Mouse (Mus musculus) liver, embryonic 14.5 days (tissue): ENCODE measurements around the gene Gtf2f2. TPM values are rescaled to one million over a fixed set of nuclear protein-coding genes. Genes with fewer than 3 reads are reported as not detected.

Experiments used
- ATAC-seq: fragments of 200-750 bp; cut with Nextera tagmentation; 2 replicates; pipeline ENCODE4 v1.8.0; 2017; ENCODE audit warnings: moderate number of reproducible peaks, mild to moderate bottlenecking, moderate library complexity; ENCODE audit not compliant: insufficient read depth
- DNase-seq, 3 experiments: peaks; one replicate each; pipeline ENCODE4 v3.0.0-alpha.2; 2012 to 2013; ENCODE audit warnings: low read depth in 3 of 3, low spot score in 3 of 3
- H3K27ac ChIP-seq: fragments of 300-500 bp; sonication (generic); 2 replicates; pipeline ENCODE4 v1.5.1; 2014; ENCODE audit warnings: moderate library complexity, mild to moderate bottlenecking, control low read depth, inconsistent platforms
- H3K27me3 ChIP-seq: fragments of 300-500 bp; sonication (generic); 2 replicates; pipeline ENCODE4 v1.6.1; 2014; ENCODE audit warnings: mild to moderate bottlenecking, low read length, moderate library complexity; ENCODE audit not compliant: control insufficient read depth, insufficient read depth
- H3K36me3 ChIP-seq: fragments of 300-500 bp; sonication (generic); replicated peaks from 2 replicates; pipeline ENCODE4 v1.6.1; 2014; ENCODE audit warnings: low read depth; ENCODE audit not compliant: control insufficient read depth, insufficient read depth
- H3K4me1 ChIP-seq, 2 experiments: fragments of 200-500 bp in 1 of 2; fragments of 300-500 bp in 1 of 2; sonication (generic) in 1 of 2; replicated peaks; 2 replicates each; pipeline ENCODE4 v1.6.1; 2012 to 2014; ENCODE audit warnings: antibody characterized with exemption in 1 of 2, inconsistent platforms in 1 of 2, low read length in 1 of 2; ENCODE audit not compliant: control insufficient read depth in 2 of 2, insufficient read depth in 2 of 2
- H3K4me2 ChIP-seq: fragments of 300-500 bp; sonication (generic); 2 replicates; pipeline ENCODE4 v1.6.1; 2014; ENCODE audit warnings: low read depth, mild to moderate bottlenecking, control low read depth, moderate library complexity
- H3K4me3 ChIP-seq, 2 experiments: fragments of 200-500 bp in 1 of 2; fragments of 300-500 bp in 1 of 2; sonication (generic) in 1 of 2; 2 replicates each; pipeline ENCODE4 v1.5.1; 2012 to 2014; ENCODE audit warnings: low read depth in 2 of 2, low read length in 2 of 2, mild to moderate bottlenecking in 2 of 2, control low read depth in 1 of 2, inconsistent platforms in 1 of 2, moderate library complexity in 1 of 2; ENCODE audit not compliant: insufficient read depth in 1 of 2
- H3K9ac ChIP-seq: fragments of 300-500 bp; sonication (generic); replicated peaks from 2 replicates; pipeline ENCODE4 v1.6.1; 2014; ENCODE audit warnings: mild to moderate bottlenecking, control low read depth, moderate library complexity
- H3K9me3 ChIP-seq: fragments of 300-500 bp; sonication (generic); 2 replicates; pipeline ENCODE4 v1.6.1; 2016; ENCODE audit warnings: low read length, mixed read lengths; ENCODE audit not compliant: control insufficient read depth
- CTCF ChIP-seq: IDR thresholded peaks from 2 replicates; pipeline ENCODE4 v1.5.1; 2016; ENCODE audit warnings: antibody characterized with exemption, low read depth, control low read depth
- EP300 ChIP-seq: IDR thresholded peaks from 2 replicates; pipeline ENCODE4 v1.6.1; 2016; ENCODE audit warnings: antibody characterized with exemption, low read depth
- WGBS: fragments of 180-500 bp; shearing (Covaris S2); extraction: QIAGEN DNeasy Blood & Tissue Kit; methylation state at CpG from one replicate; pipeline ENCODE4 v1.1.7; 2014; ENCODE audit not compliant: insufficient replicate concordance; 5-methylcytosine and 5-hydroxymethylcytosine counted together
- polyA plus RNA-seq, 2 experiments: library from polyadenylated mRNA; depleted of rRNA in 1 of 2; stranded (reverse) in 1 of 2; unstranded in 1 of 2; fragments of >200 nt; fragmentation: Nextera tagmentation in 1 of 2; extraction: Ambion mirVana in 1 of 2; gene quantifications; 2 replicates each; pipeline versions ENCODE4 v1.2.1 to v1.2.3; 2012 to 2014

Gene Gtf2f2
- polyA plus RNA-seq, 2 experiments: 13.1 to 27.1 TPM

- TF ChIP-seq EP300 (no peak), CTCF (peak; percentile 87)
- Histone ChIP-seq H3K9me3 (no peaks in the 10 kb centered on the region), H3K9ac (no peak overlapping the region), H3K4me1 (no peaks in the 10 kb centered on the region), H3K27ac (no peak overlapping the region), H3K36me3 (peaks cover 2% of the 10 kb centered on the region), H3K4me3 (no peak overlapping the region), H3K27me3 (no peaks in the 10 kb centered on the region), H3K4me2 (no peak overlapping the region)
- WGBS: 14% methylated on average over 4 of the region's 4 CpGs
- peak; percentile 55; the same call in 1 of the 2 replicates for ATAC-seq
- DNase-seq: peak; percentile 25 to 42 (median 36)
Observed at GRCm38 (mm10) chr14:75899566-75899965, 111.1 kb downstream of the Gtf2f2 start.

GRCm38 (mm10) chr14:75892118-75892517 is 118.5 kb downstream of the Gtf2f2 start:
- H3K4me2 ChIP-seq: no peak overlapping the region
- ATAC-seq: no peak
- WGBS: 80% methylated on average over 9 of the region's 9 CpGs
- TF ChIP-seq EP300 (no peak), CTCF (no peak)
- no peak overlapping the region for H3K4me3 ChIP-seq
- DNase-seq: no peak
- no peak overlapping the region for H3K9ac ChIP-seq
- no peaks in the 10 kb centered on the region; the same call in 1 of the 2 replicates for H3K36me3 ChIP-seq
- H3K27ac ChIP-seq: no peak overlapping the region
- H3K9me3 ChIP-seq: no peaks in the 10 kb centered on the region
- H3K27me3 ChIP-seq: no peaks in the 10 kb centered on the region
- H3K4me1 ChIP-seq: no peaks in the 10 kb centered on the region

GRCm38 (mm10) chr14:75883873-75884272 is 126.8 kb downstream of the Gtf2f2 start:
- Histone ChIP-seq H3K27me3 (no peaks in the 10 kb centered on the region), H3K27ac (no peak overlapping the region), H3K9me3 (no peaks in the 10 kb centered on the region), H3K4me3 (no peak overlapping the region), H3K4me1 (no peaks in the 10 kb centered on the region), H3K36me3 (no peaks in the 10 kb centered on the region), H3K4me2 (no peak overlapping the region), H3K9ac (no peak overlapping the region)
- TF ChIP-seq CTCF (no peak), EP300 (no peak)
- WGBS: 68% methylated on average over 5 of the region's 5 CpGs
- no peak for ATAC-seq
- DNase-seq: no peak

- Histone ChIP-seq H3K9ac (no peak overlapping the region), H3K4me2 (no peak overlapping the region), H3K9me3 (no peaks in the 10 kb centered on the region), H3K4me3 (no peak overlapping the region), H3K4me1 (no peaks in the 10 kb centered on the region), H3K36me3 (no peaks in the 10 kb centered on the region), H3K27ac (no peak overlapping the region), H3K27me3 (no peaks in the 10 kb centered on the region)
- TF ChIP-seq CTCF: no peak
- WGBS: 53% methylated on average over 5 of the region's 5 CpGs
- ATAC-seq (no peak), DNase-seq (no peak)
Observed at GRCm38 (mm10) chr14:75883330-75883729, 127.3 kb downstream of the Gtf2f2 start.

- no peak overlapping the region for H3K9ac ChIP-seq
- no peak overlapping the region for H3K4me2 ChIP-seq
- TF ChIP-seq CTCF: no peak
- TF ChIP-seq EP300: no peak
- no peak for ATAC-seq
- 55% methylated on average over 4 of the region's 4 CpGs for WGBS
- no peak for DNase-seq
- no peaks in the 10 kb centered on the region for H3K27me3 ChIP-seq
- no peaks in the 10 kb centered on the region for H3K36me3 ChIP-seq
- no peaks in the 10 kb centered on the region for H3K4me1 ChIP-seq
- H3K27ac ChIP-seq: no peak overlapping the region
- H3K9me3 ChIP-seq: no peaks in the 10 kb centered on the region
- H3K4me3 ChIP-seq: no peak overlapping the region
Observed at GRCm38 (mm10) chr14:75881856-75882255, 128.8 kb downstream of the Gtf2f2 start.

- Histone ChIP-seq H3K9me3 (no peaks in the 10 kb centered on the region), H3K36me3 (no peaks in the 10 kb centered on the region), H3K27me3 (no peaks in the 10 kb centered on the region), H3K27ac (no peak overlapping the region), H3K9ac (no peak overlapping the region), H3K4me2 (no peak overlapping the region), H3K4me1 (no peaks in the 10 kb centered on the region), H3K4me3 (no peak overlapping the region)
- 42% methylated on average over 8 of the region's 8 CpGs for WGBS
- TF ChIP-seq EP300 (no peak), CTCF (no peak)
- ATAC-seq (no peak), DNase-seq (no peak)
Observed at GRCm38 (mm10) chr14:75878980-75879379, 131.7 kb downstream of the Gtf2f2 start.
